Mouse (Mus musculus): ENCODE results near the gene Hoxd12.

Gene Hoxd12

DNA sequence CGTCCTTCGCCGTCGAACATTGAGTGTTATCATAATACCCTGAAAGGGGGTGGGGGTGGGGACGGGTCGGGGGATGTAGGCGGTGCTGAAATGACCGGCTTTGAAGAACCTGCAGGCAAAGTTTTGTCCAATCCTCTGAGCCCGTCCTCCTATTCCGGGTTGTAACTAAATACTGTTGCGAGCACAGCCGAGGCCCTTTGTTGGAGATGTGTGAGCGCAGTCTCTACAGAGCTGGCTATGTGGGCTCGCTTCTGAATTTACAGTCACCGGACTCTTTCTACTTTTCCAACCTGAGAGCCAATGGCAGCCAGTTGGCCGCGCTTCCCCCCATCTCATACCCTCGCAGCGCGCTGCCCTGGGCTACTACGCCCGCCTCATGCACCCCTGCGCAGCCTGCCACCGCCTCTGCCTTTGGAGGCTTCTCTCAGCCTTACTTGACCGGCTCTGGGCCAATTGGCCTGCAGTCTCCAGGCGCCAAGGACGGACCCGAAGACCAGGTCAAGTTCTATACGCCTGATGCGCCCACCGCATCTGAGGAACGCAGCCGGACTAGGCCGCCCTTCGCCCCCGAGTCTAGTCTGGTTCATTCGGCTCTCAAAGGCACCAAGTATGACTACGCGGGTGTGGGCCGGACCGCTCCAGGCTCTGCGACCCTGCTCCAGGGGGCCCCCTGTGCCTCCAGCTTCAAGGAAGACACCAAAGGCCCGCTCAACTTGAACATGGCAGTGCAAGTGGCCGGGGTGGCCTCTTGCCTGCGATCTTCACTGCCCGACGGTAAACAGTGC is at the start of gene Hoxd12:
Gene Hoxd12 (plus strand): TSS at position 133 of the 785 bp plus-strand sequence.
- DNase-seq, result no peak

DNA sequence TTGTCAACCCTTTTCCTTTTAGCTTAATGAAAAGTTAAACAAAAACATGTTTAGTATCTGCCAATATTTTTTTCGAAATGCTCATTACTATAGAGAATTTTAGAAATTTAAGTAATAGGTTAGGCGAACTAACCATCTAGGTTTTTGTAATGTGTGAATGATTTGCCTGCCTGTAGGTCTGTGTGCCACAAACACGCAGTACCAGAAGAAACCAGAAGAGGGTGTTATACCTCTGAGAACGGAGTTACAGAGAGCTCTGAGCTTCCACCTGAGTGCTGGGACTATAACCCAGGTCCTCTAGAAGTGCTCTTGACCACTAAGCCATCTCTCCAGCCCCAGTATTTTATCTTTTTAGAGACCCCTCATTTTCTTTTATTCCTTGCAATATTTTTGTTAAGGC is 39.4 kb upstream of the Hoxd12 start:
- no peak for DNase-seq

DNA sequence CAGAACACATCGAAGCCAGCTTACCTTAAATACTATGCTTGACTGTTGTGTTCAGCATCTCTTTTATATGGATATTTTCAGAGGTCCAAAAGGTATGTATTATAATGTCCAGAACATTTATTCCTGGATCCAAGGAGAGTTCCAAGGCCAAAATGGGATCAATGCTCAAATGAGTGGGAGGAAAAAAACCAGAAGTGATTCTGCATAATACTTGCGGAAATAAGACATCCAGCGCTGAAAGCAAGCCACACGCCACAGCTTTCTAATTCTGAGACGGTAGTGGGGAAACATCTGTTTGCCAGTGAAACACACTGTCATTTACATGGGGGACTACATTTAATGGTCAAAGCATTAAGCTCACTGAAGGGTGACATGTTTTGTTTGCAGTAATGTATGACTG is 32.4 kb upstream of the Hoxd12 start:
- DNase-seq, result no peak

DNA sequence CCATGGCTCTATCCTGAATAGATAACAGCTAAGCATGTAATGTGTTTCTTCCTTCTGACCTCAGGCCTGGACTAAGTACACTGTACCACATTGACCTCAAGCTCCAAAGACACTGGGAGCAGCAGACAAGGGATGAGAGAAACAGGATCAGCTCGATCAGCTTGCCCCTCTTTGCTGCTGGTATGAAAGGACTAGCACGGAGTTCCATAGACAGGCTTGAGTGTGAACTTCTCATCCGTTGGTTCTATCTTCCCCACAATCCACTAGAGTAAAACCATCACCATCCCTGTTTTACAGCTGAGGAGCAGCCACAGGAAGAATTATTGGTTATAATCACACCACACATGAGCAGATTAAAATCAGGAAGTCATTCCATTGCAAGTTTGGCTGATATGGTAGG is 29.2 kb upstream of the Hoxd12 start:
- DNase-seq, result no peak

DNA sequence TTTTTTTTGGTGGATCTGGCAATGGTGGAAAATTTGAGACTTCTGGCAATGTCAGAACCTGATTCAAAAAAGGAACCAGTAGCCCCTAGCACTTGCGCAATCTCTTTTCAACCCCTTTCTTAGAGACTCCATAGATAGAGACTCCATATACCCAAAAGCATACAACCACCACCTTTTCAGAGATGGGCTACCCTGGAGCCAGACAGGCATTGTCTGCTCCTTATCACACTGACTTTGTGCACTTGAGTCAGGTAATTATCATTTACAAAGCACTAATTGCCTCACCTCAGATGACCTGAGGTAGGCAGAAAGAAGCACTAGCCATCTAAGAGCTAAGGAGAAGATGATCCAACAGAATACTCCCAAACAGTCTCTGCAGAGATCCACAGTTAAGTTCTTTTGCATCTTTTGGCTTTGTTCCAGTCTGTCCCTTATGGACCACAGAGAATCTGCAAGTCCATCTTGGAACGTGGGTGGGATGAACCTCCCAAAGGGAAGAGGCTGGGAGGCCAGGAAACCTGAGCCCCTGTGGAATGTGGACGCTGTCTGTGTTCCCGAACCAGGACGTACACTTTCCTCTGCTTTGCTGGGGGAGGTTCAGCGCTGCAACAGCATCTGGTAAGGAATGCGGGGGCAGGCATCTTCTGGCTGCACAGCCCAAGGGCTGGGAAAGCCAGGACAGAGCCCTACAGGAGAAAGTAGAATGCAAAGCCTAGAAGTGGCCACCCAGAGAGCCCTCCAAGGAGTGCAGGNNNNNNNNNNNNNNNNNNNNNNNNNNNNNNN is 27.5 kb upstream of the Hoxd12 start:
- no peak for DNase-seq

DNA sequence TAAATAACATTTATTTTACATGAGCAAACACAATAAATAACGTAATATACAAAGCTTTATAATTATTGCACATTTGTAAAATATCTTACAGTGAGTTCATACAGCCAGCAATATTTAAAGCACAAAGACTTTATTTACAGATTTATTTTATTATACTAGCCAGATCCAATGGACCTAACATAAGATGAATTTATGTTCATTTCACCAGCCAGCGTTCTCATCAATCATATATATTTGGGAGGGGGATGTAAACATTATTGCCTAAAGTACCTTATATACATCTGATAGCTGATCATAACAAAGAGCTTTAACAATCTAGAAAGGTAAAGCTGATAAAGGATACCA is 21.8 kb upstream of the Hoxd12 start:
- no peak for DNase-seq

DNA sequence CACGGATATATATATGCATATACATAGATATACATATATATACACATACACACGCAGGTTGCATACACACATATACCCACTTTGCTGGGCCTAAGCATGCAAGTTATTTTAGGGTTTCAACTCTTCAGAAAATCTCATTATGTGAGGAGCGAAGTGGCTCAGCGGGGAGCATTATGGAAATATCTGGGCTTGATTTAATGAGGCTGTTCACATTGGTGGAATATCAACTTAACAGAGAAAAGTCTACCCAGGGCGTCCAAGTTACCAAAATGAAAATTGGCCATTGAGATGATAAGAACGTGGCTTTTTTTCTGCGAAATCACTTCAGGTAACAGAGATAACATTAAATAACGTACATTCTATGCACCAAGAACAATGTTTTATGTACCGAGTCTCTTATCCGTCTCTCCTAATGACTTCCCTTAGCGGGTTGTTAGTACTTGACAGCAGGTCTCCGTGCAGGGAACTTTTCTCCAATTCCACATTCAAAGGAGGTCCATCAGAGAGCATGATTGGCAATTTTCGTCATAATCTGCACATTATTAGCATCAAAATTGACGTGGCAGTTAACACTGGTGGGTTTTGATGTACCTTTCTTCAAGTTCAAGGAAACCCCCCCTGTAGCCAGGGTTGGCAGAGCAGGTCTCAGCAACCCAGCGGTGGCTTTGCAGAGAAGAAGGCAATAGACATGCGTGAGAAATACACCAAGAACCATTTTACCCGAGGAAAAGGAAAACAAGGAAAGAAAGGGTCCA is 20.9 kb upstream of the Hoxd12 start:
- DNase-seq, result no peak

DNA sequence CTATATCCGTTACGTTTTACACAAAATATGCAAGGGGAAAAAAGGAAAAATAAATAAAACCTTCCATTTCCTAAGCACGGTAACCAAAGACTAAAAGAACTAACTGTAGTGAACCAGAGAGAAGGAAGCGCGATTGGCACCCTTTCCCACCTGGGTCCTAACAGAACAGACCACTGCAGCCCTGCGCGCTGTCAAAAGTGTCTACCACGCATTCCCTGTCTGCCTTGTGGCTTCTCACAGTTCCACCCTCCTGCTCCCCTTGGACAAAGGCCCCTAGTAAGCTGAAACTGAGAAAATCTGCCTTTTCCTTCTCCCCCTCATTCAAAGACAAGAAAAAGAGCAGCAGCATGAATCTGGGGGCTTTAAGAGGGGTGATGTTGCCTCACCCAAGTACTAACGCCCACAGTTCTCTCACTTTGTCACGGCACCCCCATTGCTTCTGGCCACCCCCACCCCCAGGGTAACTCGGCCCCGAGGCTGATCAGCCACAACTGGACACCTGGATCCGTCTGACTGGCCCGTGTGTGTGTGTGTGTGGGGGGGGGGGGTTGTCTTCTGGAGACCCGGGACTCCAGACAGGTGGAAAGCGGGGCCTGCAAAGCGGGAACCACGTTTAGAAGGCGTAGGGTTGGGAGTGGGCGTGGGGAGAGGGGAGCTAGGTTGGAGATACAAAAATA is 19.9 kb upstream of the Hoxd12 start:
- no peak for DNase-seq

DNA sequence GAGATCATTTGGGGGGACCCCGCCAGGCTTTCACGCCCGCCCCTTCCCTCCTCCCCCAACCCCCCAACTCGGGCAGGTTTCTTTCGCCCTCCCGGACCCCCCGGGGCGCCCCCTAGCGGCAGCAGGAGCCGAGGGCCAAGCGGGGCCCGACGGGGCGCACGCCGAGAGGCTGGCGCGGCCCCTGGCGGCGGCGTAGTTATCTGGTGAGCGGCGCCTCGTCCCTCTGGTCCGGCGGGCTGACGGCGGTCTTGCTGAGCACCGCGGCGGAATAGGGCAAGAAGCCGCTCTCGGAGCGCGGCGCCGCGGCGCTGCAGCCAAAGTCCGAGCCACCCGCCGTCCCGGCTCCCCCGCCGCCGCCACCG is 19.4 kb upstream of the Hoxd12 start:
- no peak for DNase-seq

DNA sequence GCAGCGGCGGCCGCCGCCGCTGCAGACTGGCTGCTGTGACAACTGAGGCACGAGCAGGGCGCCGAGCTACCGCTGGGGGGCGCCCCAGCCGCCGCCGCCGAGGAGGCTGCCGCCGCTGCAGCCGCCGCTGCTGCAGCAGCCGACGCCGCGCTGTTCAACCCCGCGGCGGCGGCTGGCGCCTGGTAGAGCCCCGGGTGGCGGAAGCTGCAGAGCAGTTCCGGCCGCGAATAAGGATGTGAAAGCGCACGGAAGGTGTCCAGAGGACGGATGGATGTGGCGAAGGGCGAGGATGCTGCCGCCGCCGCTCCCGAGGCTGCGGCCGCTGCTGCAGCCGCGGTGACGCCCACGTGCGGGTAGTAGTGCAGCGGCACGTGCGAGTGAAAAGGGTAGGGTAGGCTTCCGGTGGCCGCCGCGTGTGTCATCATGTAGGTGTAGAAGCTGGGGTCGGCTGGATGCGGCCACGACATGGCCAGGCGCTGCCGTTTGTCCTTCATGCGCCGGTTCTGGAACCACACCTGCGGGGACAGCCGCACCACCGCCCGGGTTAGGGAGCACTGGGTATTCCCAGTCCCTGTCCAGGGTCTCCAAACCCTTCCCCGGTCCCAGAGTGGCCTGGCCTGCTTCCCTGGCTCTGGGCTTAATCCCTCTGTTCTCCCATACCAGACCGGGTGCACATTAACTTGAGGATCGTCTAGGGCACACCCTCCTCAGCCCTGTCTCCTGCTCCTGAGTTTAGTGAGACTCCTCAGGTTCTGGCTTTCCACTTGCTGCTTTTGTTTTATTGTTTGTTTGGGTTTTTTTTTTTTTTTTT is 18.8 kb upstream of the Hoxd12 start:
- DNase-seq, result no peak

DNA sequence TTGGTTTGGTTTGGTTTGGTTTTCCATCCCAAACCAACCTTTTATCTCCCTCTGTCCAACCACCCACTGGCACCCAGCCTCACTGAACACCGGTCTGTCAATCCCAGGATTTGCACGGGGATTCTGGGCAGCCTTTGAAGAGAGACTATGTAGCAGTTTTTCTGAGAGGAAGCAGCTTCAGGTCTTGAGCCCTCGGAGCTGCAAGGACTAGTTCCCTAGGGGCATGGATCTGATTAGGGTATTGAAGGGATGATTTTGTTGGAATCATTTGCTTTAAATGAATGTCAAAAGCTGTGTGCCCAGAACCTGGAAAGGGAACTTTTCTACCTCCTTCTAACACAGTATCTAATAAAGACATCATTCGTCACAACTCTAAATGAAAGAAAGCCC is 18.2 kb upstream of the Hoxd12 start:
- no peak for DNase-seq

DNA sequence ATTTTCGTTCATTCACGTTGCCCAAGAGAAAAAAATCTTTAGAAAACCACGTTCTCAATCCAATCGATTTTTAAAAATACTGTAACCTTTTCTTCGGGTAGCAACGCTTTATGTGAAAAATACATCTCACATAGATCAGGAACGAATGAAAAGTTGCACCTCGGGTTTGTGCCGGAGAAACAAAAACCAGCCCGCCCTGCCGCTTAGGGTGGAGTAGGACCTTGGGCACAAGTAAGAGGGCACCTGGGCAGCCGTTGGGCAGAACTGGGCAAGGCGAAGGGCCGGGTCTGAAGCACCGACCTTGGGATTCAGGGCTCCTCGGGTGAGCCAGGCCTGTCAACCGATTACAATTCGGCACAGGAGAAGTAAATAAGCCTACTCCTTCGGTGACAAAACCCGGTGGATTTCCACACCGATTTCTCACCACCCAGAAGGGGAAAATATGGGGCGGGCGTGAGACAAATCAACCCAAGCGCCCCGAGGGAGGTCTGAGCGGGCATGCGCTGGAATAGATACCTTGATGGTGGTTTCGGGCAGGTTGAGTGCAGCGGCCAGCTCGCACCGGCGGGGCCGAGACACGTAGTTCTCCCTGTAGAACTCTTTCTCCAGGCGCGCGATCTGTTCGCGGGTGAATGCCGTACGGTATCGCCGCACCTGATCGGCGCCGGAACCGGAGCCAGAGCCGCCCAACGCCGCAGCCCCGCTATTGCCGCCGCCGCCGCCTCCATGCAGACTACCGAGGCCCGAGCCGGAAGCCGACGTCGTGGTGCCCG is 17.4 kb upstream of the Hoxd12 start:
- DNase-seq, result no peak

DNA sequence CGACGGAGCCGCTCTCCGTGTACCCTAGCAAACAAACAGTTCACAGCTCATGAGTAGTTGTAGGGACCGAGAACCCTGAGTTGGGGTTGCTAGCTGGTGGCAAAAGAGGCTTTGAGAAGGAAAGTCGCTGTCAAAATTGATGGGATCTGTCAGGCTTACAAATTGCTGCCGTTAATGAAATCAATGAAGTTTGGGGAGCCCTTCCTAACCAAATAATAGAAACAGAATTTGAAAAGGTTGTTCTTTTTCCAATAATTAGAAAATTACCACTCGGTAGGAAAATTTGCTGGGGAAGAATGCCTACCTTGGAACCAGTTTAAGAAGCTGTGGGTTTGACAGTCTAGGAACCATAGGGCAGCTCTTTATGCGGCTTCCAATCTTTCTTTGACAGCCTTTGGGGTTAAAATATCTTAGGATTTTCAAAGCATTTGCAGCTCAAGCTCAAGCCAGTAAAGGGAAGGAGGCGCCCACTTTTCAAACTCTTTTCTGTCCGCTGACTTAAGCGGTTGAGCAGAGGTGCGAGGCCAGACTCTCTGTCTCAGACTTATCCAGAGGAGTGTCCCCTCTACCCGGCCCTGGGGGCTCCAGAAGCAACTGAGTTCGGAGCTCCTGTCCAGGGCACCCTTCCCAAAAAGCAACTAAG is 16.7 kb upstream of the Hoxd12 start:
- DNase-seq, result no peak

DNA sequence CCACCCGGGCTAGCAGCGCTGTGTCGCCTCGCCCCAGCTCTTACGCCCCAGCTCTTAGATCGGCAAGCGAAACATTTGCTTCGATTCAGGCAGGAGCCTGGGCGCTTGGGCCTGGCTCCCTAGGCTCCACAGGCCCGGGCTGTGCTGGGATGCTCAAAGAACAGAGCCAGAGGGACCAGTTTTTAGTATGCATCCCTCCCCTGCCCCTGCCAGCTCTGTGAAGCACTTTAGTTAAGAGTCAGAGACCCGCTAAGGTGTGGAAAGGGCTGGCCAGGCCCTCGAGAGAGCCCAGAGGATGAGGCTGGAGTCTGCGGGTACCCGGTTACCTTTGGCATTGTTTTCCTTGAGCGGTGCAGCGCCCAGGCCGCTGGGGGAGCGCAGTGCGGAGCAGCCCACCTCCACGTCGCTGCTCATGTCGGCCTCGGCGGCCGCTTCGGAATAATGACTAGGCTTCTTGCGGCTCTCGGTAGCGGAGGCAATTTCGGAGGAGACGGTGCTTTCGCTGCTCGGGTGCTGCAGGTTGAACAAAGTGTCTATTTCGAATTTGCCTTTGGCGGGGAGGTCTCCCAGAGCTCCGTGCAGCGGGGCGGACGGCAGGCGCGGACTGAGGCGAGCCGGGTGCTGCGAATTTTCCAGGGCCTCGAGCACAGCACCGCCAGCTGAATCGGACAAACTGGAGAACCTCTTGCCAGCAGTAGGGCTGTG is 16.0 kb upstream of the Hoxd12 start:
- DNase-seq, result no peak

DNA sequence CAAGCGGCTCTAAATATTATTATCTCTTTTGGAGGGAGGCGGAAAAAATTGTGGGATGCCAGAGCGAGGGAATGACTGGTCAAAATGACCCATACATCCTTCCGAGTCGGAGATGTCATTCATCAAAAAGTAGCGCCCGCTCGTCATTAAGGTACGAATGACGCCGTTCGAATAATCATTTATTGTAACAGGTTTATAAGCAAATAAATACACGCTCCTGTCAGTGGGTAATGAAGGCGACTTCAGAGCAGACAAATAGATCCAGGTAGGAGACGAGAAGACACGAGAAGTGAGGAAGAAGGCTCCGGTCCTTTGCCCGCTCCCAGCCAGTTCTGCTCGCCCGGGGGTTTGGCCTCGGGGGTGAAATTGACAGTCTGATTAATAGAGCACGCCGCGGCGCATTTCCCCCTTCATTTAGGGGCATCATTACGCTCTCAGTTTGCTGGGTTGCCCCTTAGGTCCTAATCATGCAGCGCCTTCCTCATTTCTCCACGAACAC is 15.3 kb upstream of the Hoxd12 start, which contains the start of gene Evx2:
Gene Evx2 (minus strand): TSS at position 51 of the 499 bp plus-strand sequence.
- DNase-seq, result no peak

DNA sequence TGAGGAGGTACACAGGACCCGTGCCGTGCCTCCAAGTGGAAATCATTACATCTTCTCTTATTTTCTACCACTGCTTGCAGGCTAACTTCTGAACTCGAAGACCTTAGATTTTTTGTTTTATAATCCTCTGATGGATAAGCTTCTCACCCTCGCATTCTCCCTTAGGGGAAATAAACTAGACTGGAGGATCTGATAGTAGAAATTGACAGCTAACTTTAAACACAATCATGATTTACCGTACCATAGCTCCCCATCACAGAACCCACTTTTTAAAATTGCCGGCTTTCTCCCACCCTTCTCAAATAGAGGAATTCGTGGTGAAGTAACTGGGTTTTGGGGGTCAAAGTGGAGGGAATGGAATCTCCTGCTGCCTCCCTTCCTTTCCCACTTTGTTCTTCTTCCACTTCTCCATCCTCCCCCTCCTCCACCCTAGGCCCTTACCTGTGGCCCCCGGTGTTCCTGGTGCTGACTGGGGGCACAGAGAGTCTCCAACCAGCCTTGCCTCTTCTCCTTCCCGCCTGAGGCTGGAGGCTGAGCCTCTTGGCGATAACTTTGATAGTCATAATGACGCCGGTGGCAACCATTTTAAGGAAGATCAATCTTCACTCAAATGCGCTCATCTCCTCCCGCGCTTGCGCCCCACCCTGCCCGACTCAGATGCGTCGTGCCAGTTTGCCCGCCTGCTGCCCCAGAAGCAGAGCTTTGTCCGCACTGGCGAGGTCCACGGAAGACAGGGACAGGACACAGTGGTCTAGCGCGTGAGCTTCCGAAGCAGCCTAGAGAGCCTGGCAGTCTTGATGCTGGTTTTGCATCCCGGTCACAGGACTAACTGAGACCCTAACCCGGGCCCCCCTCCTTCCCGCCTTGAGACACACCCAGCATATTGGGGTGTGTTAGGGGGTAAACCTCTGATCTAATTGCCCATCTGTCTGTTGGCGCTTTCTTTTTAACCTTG is 14.1 kb upstream of the Hoxd12 start:
- no peak for DNase-seq

DNA sequence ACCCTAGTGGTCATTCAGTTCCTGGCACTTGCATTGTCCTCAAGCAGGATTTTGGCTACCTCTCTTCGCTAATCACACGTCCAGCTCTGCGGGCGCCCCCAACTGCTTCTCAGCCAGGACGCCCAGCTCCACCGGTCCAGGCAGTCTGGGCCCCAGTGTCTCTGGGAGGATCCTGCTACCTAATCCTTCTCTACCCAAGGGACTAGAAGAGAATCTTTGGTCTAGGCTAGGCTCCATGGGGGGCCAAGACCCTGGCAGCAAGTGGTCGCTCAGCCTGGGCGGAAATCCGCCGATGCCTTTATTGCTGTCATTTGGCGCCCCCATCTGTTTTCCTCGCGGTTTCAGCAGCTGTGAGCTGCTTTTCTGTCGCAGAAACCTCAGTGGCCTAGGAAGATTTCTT is 13.1 kb upstream of the Hoxd12 start:
- no peak for DNase-seq

DNA sequence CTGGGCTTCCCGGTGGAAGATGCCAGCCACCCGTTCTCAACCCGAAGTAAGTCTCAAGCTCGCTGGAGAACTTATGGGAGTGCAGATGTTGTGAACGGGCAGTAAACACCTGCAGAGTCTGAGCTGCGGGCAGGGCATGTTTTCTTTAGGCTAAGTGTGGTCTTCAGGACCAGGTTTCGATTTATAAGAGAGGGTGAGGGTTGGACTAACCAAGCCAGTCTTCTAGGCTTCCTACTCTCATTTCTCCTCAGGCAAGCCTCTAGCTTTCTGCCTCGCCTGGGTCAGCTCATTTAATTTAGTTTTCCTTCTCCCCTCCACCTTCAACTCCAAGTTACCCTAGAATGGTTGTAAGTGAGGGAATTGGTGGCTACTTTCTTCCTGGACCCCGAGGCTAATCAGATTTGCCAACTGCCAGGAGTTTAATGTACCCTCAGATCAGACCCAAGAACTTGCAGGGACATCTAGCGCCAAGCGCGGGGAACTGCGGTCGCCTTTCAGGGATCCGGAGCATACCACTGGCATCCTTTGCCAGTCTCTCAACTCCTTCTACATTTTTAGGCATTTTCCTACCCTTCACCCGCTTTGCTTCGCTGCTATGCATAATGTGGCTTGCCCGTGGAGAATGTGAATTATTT is 11.4 kb upstream of the Hoxd12 start:
- DNase-seq, result peak in 1 of 2 experiments; percentile 44

Data from cerebellum, postnatal 36 days (tissue).